Mouse (Mus musculus) effector memory CD4-positive, alpha-beta T cell, adult 7 months (primary cell): ENCODE data around the gene Cfap58. TPM values are rescaled to one million over a fixed set of nuclear protein-coding genes. Genes with fewer than 3 reads are reported as not detected.

Experiments
- polyA plus RNA-seq: library from polyadenylated mRNA; unstranded; fragments of 100-300 nt; shearing (Covaris generic); gene quantifications from one replicate; pipeline ENCODE4 v1.2.1, GENCODE M21; 2017

Gene Cfap58
- not detected for polyA plus RNA-seq

DNA sequence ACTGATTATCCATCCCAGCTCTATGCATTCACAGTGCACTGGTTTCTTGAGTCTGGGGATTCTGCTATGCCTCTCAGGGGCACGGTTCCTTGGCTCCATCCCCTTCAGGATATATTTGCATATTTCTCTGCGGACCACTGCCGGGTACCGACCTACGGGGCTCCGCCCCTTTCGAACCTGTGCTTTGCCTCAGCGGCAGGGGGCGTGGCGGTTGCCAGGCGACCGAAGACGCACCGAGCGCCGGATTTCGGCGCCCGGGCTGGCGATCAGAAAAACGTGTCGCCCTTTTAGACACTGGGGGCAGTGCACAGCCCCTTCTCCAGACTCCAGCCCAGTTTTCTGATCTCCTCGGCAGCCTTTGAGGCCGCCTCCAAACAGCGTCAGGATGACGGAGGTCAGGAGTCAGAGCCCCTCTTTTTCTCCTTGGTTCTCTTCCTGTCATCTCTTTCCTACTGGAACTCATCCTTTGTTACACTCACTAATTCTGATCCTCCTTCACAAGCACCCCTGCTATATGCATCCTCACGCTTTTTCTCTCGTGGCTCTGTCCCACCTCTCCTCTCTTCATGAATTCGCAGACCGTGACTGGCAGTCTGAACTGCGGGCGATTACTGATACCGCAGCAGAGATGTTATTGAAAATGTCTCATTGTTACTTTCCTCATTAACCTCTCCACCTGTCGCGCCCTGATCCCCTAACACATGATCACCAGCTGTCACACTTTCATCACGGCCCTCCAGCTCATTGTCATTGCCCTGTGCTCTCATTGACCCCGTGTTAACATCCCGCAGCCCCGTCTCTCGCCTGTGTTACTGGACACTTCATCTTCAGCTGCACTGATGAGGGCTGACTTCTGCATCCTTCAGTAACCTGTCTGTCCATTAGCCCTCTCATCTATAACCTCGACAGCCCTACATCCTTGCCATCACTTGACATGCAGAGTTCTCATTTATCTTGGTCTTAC is at the start of gene Cfap58:
Cfap58 (plus strand) TSS at position 233 of the 964 bp plus-strand sequence.

DNA sequence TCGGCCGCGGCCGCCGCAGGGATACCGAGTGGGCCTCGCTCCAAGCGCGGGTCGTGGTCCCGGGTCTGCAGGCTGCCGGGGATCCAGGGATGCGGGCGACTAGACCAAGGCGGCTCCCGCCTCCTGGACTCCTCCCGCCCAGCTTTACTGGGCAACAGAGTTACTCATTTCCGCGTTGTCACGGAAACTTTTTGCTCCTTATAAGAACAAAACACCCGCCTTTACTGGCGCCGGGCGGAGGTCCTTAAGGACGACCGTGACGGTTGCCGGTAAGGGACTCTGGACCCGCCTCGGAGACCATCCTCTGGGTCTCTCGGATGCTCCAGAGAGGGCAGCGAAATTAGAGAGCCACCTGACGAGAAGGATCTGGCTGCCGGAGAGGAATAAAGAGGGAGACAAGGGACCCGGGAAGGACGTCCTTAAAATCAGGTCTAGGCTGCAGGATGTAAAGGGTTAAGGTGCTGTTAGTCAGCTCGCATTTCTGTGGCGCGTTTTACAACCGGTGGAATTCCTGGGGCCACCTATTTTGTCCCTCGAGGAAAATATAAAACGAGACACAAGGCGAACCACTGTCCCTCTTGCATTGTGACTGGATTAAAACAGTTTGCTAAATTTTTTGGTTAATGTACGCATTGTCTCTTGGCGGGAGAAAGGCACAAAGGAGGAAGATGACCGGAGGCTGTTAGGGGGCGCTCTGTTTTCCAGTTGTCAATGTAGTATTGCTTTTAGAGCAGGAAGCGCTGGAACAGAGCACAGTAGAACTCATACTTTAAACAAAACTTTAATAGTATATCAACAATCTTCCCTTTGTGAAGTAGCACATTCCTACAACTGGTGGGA is 18.1 kb upstream of the Cfap58 start, which contains the start of the genes Cfap43 and Itprip:
Cfap43 (minus strand) TSS at position 162 of the 840 bp plus-strand sequence.
Itprip (minus strand) TSS at position 174 of the 840 bp plus-strand sequence.

Other genes starting within 250 kb of the Cfap58 start
- gene Col17a1, start 245.6 kb upstream of the Cfap58 start, polyA plus RNA-seq = 0.33 TPM
- 213 TPM for gene Sfr1, start 206.0 kb upstream of the Cfap58 start, polyA plus RNA-seq
- gene Gsto1, start 82.7 kb upstream of the Cfap58 start, polyA plus RNA-seq = 15.2 TPM
- gene Gsto2, start 72.1 kb upstream of the Cfap58 start, polyA plus RNA-seq = 0.74 TPM
- not detected for gene Cfap43, start 18.4 kb upstream of the Cfap58 start, polyA plus RNA-seq
- 45.7 TPM for gene Itprip, start 18.4 kb upstream of the Cfap58 start, polyA plus RNA-seq